Mouse (Mus musculus) lung, embryonic 16.5 days (tissue): ENCODE data around the gene Tyw1. TPM values are rescaled to one million over a fixed set of nuclear protein-coding genes. Genes with fewer than 3 reads are reported as not detected.
A peak's percentile ranks its signal among the peaks of the same experiment; 100 is the strongest.

Experiments
- ATAC-seq: fragments of 200-750 bp; cut with Nextera tagmentation; 2 replicates; pipeline ENCODE4 v1.8.0; 2017; ENCODE audit warnings: low read depth, mild to moderate bottlenecking, moderate library complexity
- H3K27ac ChIP-seq: fragments of 300-500 bp; sonication (generic); 2 replicates; pipeline ENCODE4 v1.5.1; 2014; ENCODE audit warnings: mild to moderate bottlenecking, control low read depth, low read length
- H3K27me3 ChIP-seq: fragments of 300-500 bp; sonication (generic); 2 replicates; pipeline ENCODE4 v1.6.1; 2014; ENCODE audit warnings: low read depth, low read length, mixed read lengths; ENCODE audit not compliant: control insufficient read depth, insufficient read depth
- H3K36me3 ChIP-seq: fragments of 300-500 bp; sonication (generic); 2 replicates; pipeline ENCODE4 v1.6.1; 2014; ENCODE audit warnings: low read length; ENCODE audit not compliant: control insufficient read depth, insufficient read depth
- H3K4me1 ChIP-seq: fragments of 300-500 bp; sonication (generic); replicated peaks from 2 replicates; pipeline ENCODE4 v1.6.1; 2014; ENCODE audit warnings: low read length, mixed read lengths; ENCODE audit not compliant: control insufficient read depth, insufficient read depth
- H3K4me2 ChIP-seq: fragments of 300-500 bp; sonication (generic); 2 replicates; pipeline ENCODE4 v1.6.1; 2014; ENCODE audit warnings: low read depth, low read length, control low read depth
- H3K4me3 ChIP-seq: fragments of 300-500 bp; sonication (generic); 2 replicates; pipeline ENCODE4 v1.5.1; 2014; ENCODE audit warnings: mild to moderate bottlenecking, low read length, control low read depth
- H3K9ac ChIP-seq: fragments of 300-500 bp; sonication (generic); 2 replicates; pipeline ENCODE4 v1.6.1; 2014; ENCODE audit warnings: low read length, control low read depth
- H3K9me3 ChIP-seq: fragments of 300-500 bp; sonication (generic); 2 replicates; pipeline ENCODE4 v1.6.1; 2016; ENCODE audit warnings: low read length; ENCODE audit not compliant: control insufficient read depth
- WGBS: fragments of 180-500 bp; shearing (Covaris S2); extraction: QIAGEN DNeasy Blood & Tissue Kit; methylation state at CpG from one replicate; pipeline ENCODE4 v1.1.7; 2014; 5-methylcytosine and 5-hydroxymethylcytosine counted together
- polyA plus RNA-seq: library from polyadenylated mRNA; unstranded; fragments of >200 nt; fragmentation: Nextera tagmentation; extraction: Ambion mirVana; gene quantifications from 2 replicates; pipeline ENCODE4 v1.2.1, GENCODE M21; 2015

Tyw1 gene
- polyA plus RNA-seq, 1 experiment from 2014 or later, result 24.8 TPM

- Histone ChIP-seq H3K4me1 (peaks cover 4% of the 10 kb centered on the region; the same call in 1 of the 2 replicates), H3K36me3 (no peaks in the 10 kb centered on the region)
- WGBS, result 97% methylated on average over 3 of the region's 3 CpGs
These were observed 59.5 kb downstream of the Tyw1 start for GRCm38 (mm10) chr5:130314926-130315325.

GRCm38 (mm10) chr5:130316321-130316720 lies 60.9 kb downstream of the Tyw1 start:
- WGBS, result 66% methylated on average over 9 of the region's 9 CpGs
- H3K27me3 ChIP-seq, result no peaks in the 10 kb centered on the region
- no peak overlapping the region for H3K4me2 ChIP-seq
- H3K9me3 ChIP-seq, result no peaks in the 10 kb centered on the region
- H3K9ac ChIP-seq, result no peak overlapping the region
- ATAC-seq, result peak; percentile 82
- no peaks in the 10 kb centered on the region; the same call in 1 of the 2 replicates for H3K4me1 ChIP-seq
- H3K27ac ChIP-seq, result no peak overlapping the region
- H3K4me3 ChIP-seq, result no peak overlapping the region
- H3K36me3 ChIP-seq, result no peaks in the 10 kb centered on the region

More at GRCm38 (mm10) chr5:130314926-130315325, 59.5 kb downstream of the Tyw1 start:
- no peaks in the 10 kb centered on the region for H3K9me3 ChIP-seq
- no peak overlapping the region for H3K4me3 ChIP-seq
- no peak overlapping the region for H3K4me2 ChIP-seq
- H3K9ac ChIP-seq, result no peak overlapping the region
- H3K27me3 ChIP-seq, result no peaks in the 10 kb centered on the region
- no peak overlapping the region for H3K27ac ChIP-seq
- ATAC-seq, result no peak

- ATAC-seq, result no peak
- 86% methylated on average over 5 of the region's 5 CpGs for WGBS
- no peaks in the 10 kb centered on the region for H3K4me1 ChIP-seq
- H3K9me3 ChIP-seq, result peaks cover 3% of the 10 kb centered on the region
- H3K4me2 ChIP-seq, result no peak overlapping the region
- no peak overlapping the region for H3K4me3 ChIP-seq
- no peak overlapping the region for H3K27ac ChIP-seq
- no peak overlapping the region for H3K9ac ChIP-seq
- H3K36me3 ChIP-seq, result peaks cover 3% of the 10 kb centered on the region
- no peaks in the 10 kb centered on the region for H3K27me3 ChIP-seq
These were observed 64.4 kb downstream of the Tyw1 start for GRCm38 (mm10) chr5:130319783-130320182.

- ATAC-seq, result peak; percentile 65; the same call in 1 of the 2 replicates
- no peak overlapping the region for H3K9ac ChIP-seq
- H3K36me3 ChIP-seq, result peaks cover 6% of the 10 kb centered on the region
- H3K27ac ChIP-seq, result no peak overlapping the region
- H3K4me1 ChIP-seq, result no peaks in the 10 kb centered on the region
- peaks cover 3% of the 10 kb centered on the region for H3K9me3 ChIP-seq
- no peak overlapping the region for H3K4me3 ChIP-seq
- no peaks in the 10 kb centered on the region for H3K27me3 ChIP-seq
- WGBS, result 74% methylated on average over 3 of the region's 3 CpGs
- H3K4me2 ChIP-seq, result no peak overlapping the region
These were observed 65.1 kb downstream of the Tyw1 start for GRCm38 (mm10) chr5:130320485-130320884.

- H3K36me3 ChIP-seq, result peaks cover 10% of the 10 kb centered on the region
- no peaks in the 10 kb centered on the region for H3K27me3 ChIP-seq
- H3K4me1 ChIP-seq, result peaks cover 2% of the 10 kb centered on the region; the same call in 1 of the 2 replicates
- H3K4me2 ChIP-seq, result no peak overlapping the region
- 90% methylated on average over 8 of the region's 8 CpGs for WGBS
- H3K4me3 ChIP-seq, result no peak overlapping the region
- no peak for ATAC-seq
- no peak overlapping the region for H3K9ac ChIP-seq
- no peak overlapping the region for H3K27ac ChIP-seq
- H3K9me3 ChIP-seq, result peaks cover 3% of the 10 kb centered on the region
These were observed 70.1 kb downstream of the Tyw1 start for GRCm38 (mm10) chr5:130325486-130325885.

- no peak overlapping the region for H3K9ac ChIP-seq
- WGBS, result 57% methylated on average over 6 of the region's 6 CpGs
- ATAC-seq, result peak; percentile 55
- H3K4me3 ChIP-seq, result no peak overlapping the region
- H3K36me3 ChIP-seq, result peaks cover 10% of the 10 kb centered on the region
- no peak overlapping the region for H3K27ac ChIP-seq
- peaks cover 3% of the 10 kb centered on the region for H3K9me3 ChIP-seq
- H3K4me1 ChIP-seq, result peaks cover 4% of the 10 kb centered on the region; the same call in 1 of the 2 replicates
- no peak overlapping the region for H3K4me2 ChIP-seq
- H3K27me3 ChIP-seq, result no peaks in the 10 kb centered on the region
These were observed 72.3 kb downstream of the Tyw1 start for GRCm38 (mm10) chr5:130327615-130328263.

GRCm38 (mm10) chr5:130328366-130328765 lies 72.9 kb downstream of the Tyw1 start:
- peaks cover 3% of the 10 kb centered on the region for H3K9me3 ChIP-seq
- WGBS, result 58% methylated on average over 9 of the region's 9 CpGs
- H3K27me3 ChIP-seq, result no peaks in the 10 kb centered on the region
- H3K36me3 ChIP-seq, result peaks cover 10% of the 10 kb centered on the region
- H3K4me1 ChIP-seq, result peaks cover 4% of the 10 kb centered on the region; the same call in 1 of the 2 replicates
- no peak overlapping the region for H3K4me3 ChIP-seq
- H3K4me2 ChIP-seq, result no peak overlapping the region
- ATAC-seq, result no peak
- H3K27ac ChIP-seq, result no peak overlapping the region
- H3K9ac ChIP-seq, result no peak overlapping the region

- Histone ChIP-seq H3K27me3 (no peaks in the 10 kb centered on the region), H3K4me3 (no peak overlapping the region), H3K4me1 (peaks cover 4% of the 10 kb centered on the region; the same call in 1 of the 2 replicates), H3K9me3 (no peaks in the 10 kb centered on the region), H3K4me2 (no peak overlapping the region), H3K9ac (no peak overlapping the region), H3K36me3 (peaks cover 8% of the 10 kb centered on the region), H3K27ac (no peak overlapping the region)
- WGBS, result 57% methylated on average over 2 of the region's 2 CpGs
- ATAC-seq, result no peak
These were observed 74.5 kb downstream of the Tyw1 start for GRCm38 (mm10) chr5:130329889-130330288.

GRCm38 (mm10) chr5:130330801-130331200 lies 75.4 kb downstream of the Tyw1 start:
- Histone ChIP-seq H3K9me3 (no peaks in the 10 kb centered on the region), H3K27me3 (no peaks in the 10 kb centered on the region), H3K4me2 (no peak overlapping the region), H3K27ac (no peak overlapping the region), H3K9ac (no peak overlapping the region), H3K4me3 (no peak overlapping the region), H3K36me3 (peaks cover 14% of the 10 kb centered on the region; the same call in 1 of the 2 replicates), H3K4me1 (peaks cover 4% of the 10 kb centered on the region; the same call in 1 of the 2 replicates)
- ATAC-seq, result no peak
- WGBS, result 86% methylated on average over 4 of the region's 4 CpGs
